Mouse (Mus musculus) layer of hippocampus, adult 9-10 months (tissue): ENCODE measurements around the gene Socs4.
A peak's percentile ranks its signal among the peaks of the same experiment; 100 is the strongest.

Experiments used
- DNase-seq: peaks from one replicate; pipeline ENCODE4 v3.0.0; 2022; ENCODE audit warnings: low spot score

Gene Socs4

DNA sequence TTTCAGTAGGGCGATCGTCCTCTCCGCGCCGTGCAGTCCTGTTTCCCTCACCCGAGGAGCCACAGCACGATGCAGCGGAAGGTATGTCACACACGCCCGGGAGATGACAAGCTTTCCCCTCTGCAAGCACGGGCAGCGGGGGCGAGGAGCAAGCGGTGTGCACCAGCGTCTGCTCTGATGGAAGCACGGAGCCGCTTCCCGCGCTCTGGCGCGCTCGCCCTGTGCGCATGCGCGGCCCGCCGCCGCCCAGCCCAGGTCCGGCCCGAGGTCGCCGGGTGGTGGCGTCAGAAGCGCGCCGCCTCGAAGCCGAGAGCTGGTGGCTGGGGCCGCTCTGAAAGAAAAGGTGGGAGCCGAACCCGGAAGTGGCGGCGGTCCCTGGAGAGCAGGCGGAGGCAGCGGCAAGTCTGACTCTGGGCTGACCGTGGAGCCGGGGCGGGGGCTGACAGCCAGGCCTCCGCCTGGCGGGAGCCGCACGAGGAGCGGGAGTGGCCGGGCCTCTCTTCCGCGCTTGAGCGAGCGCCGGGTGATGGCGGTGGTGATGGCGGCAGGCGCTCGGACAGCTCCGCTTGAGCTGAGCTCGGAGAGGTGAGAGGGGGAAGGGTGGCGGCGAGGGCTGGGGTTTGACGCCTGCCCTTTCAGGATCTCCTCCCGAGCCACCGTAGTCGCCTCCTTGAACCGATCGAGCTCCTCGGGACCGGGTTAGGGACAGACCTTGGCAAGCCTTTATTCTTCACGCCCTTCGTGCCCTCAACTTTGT, at the start of gene Socs4, which contains the start of gene Wdhd1:
TSS of gene Socs4 (plus strand) at position 295 of the 757 bp plus-strand sequence.
TSS of gene Wdhd1 (minus strand) at position 221 of the 757 bp plus-strand sequence.
- DNase-seq = peak; percentile 71

DNA sequence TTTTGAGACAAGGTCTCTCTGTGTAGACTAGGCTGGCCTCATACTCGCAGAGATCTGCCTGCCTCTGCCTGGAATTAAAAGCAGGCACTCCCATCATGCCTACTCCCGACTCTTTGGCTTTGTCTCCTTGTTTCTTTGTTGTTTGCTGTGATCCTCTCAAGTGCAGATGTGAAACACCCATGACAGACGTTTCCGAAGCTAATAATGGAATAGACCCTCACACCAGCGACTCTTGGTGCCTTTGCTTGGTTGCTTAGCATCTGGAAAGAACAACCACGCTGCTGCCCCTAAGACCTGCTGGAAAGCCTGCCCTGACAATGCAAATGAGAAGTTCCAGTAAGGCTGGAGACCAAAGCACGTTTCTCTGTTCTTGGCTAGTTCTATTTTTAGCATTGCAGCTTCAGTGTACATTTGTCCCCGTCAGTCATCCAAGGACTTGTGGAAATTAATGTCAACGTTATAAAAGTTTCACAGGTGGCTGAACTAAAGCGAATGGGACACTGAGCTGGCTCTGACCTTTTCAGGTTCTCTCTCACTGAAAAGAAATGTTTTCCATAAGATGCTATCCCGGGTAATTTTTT, 46.8 kb upstream of the Socs4 start:
- DNase-seq = no peak

DNA sequence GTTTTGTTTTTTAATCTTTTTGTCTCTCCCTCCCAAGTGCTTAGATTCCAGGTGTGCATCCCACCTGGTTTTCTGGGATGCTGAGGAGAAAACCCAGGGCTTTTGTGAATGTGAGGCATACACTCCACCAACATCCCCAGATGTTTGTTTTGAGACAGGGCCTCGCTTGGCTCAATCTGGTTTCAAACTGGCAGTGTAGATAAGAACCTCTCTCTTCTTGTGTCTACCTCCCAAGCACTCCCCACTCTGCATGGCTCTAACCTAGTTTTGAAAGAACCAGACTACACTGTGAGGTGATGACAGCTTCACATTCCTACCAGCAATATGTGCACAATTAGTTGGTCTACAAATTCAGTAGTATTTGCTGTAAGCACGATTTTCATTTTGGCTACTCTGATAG, 43.1 kb upstream of the Socs4 start:
- no peak for DNase-seq

DNA sequence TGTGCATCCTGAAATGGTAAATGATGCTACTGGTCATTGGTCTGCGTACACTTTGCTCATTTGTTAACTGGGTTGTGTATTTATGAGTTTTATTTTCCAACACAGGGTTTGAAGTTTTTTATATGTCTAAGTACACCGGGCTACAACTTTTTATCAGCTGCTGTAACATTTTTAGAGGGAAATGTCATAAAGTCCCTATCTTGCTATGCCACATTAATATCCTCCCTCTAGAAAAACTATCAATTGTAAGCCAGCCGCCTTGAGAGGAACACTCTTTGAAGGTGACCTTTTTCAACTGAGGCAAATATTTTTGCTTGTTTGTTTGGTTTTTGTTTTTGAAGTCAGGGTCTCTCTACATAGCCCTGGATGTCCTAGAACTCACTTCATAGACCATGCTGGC, 42.7 kb upstream of the Socs4 start:
- DNase-seq = no peak

DNA sequence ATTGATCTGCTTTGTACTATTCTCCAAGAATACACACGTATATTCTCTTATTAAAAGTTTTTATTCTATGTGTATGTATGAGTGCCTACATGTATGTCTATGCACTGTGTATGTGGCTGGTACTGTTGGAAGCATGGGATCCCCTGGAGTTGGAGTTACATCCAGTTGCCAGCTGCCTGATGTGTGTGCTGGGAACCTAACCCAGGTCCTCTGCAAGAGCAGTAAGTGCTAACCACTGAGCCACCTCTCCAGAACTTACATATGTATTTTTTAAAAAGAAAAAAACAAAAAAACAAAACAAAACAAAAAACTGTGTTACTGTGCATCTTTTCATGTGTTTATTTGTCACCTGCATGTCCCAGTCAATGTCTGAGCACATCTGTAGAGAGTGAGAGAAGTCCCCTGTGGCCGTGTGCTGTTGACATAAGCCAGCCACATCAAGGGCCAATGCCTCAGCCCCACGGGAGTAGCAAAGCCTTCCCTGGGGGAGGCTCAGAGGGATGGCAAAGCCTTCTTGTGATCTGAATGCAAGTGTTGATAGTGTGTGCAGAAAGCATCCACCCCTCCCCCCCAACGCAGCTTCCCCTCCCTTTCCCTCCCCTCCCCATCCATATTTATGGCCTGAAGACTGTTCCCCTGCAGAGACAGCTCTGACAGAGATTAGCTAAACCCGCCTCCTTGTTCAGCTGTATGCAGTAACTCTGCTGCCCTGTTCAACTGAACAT, 42.0 kb upstream of the Socs4 start:
- no peak for DNase-seq

DNA sequence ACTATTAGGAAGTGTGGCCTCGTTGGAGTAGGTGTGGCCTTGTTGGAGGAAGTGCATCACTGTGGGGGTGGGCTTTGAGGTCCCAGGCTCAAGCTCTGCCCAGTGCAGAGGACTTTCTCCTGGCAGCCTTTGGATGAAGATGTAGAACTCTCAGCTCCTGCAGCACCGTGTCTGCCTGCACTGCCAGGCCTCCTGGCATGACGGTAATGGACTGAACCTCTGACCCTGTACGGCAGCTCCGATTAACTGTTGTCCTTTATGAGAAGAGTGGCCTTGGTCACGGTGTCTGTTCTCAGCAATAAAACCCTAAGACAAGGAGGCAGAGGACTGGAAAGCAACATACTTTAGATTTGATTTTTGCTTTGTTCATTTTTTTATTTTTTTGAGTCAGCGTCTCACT, 40.2 kb upstream of the Socs4 start:
- DNase-seq = no peak

DNA sequence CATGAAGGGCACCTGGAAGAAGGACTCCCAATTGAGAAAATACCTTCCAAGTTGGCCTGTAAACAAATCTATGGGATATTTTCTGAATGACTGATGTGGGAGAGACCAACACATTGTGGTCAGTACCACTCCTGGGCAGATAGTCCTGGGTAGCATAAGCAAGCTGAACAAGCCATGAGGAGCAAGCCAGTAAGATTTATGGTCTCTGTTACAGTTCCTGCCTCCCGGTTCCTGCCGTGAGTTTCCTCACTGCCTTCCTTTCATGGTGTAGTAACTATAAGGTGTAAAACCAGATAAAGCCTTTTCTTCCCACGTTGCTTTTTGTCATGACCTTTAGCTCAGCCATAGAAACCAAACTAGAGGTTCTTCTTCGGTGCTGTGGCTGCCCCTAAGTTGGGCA, 39.4 kb upstream of the Socs4 start:
- no peak for DNase-seq

DNA sequence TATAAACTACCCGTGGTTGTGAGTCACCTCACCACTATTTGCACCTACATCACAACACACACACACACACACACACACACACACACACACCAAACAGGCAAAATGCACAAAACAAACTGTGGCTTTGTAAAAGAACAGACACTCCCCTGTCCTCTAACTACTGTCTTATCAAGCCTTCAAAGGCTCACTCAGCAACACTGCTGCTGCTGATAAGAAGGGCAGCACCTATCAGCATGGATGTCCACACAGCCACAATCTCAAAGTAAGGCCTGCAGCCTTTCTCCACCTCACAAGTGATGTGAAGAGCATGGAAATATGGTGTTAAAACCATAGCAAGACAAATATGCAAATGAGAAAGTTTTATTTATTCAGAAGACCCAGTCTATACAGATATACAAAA, 36.1 kb upstream of the Socs4 start:
- DNase-seq = no peak

DNA sequence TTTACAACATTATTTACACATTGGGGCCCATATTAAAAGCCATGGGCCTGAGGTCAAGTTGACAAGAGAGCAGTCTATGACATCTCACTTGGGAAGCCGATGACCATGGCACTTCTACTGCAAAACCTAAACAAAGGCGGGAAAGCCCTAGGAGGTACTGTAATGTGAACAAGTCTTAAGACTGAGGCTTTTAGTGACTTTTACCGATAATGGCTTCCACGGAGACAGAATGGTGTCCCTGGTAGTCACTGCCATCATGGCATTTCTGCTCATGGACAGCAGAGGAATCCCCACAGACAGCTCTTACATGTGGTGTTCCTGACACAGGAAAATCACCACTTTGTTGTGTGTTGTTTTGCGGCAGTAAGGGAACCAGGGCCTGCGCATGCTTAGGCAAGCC, 35.7 kb upstream of the Socs4 start:
- DNase-seq = no peak

DNA sequence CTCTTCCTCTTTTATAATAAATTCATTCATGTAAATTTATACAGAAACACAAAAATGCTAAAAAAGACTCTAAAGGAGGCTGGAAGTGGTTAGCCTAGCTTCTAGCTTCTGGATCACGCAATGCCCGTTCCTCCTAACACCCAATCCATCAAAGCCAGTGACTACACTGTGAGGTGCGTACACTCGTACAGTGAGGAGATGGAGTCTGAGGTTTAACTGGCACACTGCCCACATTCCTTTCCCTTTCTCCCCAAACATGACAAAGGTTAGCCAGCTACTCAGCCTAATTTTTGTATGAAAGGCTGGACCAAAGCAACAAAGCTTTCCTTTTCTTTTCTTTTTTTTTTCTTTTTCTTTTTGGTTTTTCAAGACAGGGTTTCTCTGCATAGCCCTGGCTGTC, 34.0 kb upstream of the Socs4 start:
- no peak for DNase-seq

DNA sequence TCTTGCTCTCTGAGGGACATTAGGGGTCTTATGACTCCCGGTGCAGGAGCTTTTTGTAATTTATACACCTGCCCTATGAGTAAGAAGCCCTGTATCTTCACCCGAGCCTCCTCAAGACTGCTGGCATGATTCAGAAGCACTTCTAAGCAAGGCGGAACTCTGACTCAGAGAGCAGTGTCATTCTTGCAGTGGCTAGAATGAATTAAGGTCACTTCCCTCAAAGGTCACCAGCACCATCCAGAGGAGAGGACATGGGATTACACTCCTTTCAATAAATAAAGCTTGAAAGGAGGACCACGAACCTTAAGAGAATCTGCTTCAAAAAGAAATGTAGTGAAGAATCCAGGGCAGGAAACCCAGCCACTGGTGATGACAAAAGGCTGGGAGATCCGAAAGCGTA, 26.9 kb upstream of the Socs4 start:
- DNase-seq = no peak

DNA sequence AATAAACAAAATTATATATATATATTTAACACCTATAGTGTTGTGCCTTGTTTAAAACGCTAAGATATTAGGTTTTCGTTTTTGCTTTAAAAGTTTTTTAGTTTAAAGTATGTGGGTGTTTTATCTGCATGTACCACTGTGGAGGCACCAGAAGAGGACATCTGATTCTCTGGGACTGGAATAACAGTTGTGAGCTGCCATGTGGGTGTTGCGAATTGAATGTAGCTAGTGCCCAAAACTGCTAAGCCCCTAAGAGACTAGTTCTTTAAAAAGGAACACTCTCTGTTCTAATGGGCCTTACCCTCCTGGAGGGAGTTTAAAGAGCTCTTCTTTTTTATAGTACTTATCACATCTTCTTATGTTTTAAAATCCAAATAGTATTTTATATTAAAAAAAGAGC, 11.9 kb upstream of the Socs4 start:
- peak; percentile 22 for DNase-seq

DNA sequence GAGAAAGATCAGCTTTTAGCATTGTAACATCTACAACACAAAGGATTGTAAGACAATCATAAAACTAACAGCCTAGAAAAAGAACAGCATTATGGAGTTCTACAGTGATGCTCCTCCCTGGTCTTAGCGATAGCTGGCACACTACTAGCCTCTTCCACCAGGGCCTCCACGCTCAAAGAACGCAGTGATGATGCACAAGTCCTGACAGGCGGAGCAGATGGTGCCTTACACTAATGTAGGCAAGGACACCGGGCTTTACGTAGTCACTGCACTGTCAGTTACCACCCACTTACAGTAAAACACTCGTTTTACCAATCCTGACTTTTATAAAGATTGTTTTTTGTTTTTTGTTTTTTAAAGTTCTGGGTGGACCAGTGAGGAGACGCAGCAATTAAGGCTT, 10.9 kb upstream of the Socs4 start:
- no peak for DNase-seq

DNA sequence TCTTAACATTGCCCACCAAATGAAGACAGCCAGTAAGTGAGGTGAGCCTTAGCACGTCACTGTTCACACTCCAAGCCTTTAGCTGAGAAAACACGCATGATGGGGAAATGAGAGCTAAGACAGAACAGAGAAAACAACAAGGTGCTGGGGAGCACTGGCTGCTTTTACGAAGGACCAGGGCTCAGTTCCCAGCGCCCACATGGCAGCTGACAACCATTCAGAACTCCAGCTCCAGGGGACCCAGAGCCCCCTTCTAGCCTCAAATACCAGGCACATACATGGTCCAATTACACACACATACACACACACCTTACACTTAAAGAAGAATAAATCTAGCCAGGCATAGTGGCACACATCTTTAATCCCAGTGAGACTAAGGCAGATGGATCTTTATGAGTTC, 7.7 kb upstream of the Socs4 start:
- no peak for DNase-seq

DNA sequence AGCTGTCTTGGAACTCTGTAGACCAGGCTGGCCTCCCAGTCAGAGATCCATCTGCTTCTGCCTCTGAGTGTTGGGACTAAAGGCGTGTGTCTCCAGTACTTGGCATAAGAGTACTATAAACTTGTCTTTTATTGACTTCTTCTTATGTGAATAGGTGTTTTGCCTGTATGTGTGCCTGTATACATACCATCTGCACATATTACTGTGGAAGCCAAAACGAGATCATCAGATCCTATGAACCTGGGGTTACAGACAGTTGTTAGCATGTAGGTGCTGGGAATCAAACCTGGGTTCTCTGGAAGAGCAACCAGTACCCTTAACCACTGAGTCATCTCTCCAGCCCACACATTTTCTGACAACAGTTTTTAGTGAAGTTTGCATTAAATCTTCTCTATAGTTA, 7.0 kb upstream of the Socs4 start:
- no peak for DNase-seq

DNA sequence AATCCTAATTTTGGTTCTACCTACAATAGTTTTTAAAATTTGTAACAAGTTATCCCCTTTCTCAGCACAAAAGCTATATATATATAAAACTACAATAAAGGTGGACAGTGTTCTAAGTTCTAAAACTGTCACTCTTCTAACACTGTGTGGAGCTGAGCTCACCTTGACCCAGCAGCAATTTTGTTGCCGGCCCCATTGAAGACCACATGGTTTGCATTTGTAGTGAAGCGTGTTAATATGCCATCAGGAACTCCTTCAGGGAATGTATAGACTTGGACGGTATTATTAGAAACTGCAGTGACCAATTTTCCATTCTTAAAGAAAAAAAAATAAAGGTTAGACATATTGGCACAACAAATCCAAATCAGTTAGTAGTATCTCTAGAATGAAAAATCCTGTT, 3.0 kb upstream of the Socs4 start:
- DNase-seq = no peak

DNA sequence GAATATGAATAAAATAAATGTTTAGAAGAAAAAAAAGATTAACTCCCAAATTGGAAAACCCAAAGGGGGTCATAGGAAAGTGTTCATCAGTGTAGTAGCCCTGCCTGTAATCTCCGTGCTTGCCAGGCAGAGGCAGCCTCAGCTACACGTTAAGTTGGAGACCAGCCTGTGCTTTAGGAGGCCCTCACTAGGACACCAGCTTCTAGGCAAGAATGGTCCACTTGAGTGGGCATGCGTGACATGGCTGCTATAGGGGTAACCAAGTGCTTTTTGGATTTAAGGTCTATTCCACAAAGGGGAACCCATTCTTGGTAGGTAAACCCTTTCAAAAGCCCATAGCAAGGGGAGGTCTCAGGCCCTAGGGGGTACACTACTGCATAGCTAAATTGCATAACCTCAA, 1.3 kb upstream of the Socs4 start:
- DNase-seq = no peak

DNA sequence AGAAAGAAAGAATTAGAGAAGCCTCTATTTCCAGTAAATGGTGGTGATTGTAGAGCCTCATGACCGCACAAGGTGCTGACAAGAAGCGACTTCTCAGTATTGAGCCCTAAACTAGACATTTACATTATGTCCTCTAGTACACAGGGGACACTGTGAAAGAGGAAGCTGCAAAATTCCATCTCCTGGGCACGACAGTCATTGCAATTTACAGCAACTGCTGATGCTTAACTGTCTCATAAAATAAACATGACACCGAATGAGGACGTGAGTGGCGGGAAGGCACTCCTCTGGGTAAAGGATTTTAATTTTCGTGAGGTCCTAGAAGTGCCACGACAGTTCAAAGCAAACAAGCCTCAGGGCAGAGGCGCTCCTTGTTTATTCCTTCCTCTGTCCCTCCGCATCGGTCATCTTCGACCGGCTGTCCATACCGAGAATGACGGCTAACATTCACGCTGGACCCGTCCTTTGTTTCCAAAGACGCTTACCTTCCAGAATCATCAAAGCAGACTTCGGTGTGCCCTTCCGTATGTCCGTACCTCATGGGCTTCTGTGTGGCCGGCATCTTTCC, 611 bp upstream of the Socs4 start:
- DNase-seq = no peak

DNA sequence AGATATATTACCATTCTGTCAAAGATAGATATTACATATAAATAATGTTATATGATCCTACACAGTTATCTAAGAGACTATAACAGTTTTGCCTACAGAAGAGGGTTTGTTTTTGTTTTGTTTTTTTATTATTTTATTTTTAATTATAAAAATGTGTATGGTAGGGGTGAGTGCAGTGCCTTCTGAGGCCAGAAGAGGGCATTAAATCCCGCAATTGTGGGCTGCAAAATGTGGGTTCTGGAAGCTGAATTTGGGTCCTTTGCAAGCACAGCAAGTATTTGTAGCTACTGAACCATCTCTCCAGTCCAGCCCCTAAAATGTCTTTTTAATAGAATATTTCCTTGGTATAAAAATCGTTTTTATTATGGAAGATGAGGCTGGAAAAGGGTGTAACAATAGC, 2.3 kb downstream of the Socs4 start:
- no peak for DNase-seq

DNA sequence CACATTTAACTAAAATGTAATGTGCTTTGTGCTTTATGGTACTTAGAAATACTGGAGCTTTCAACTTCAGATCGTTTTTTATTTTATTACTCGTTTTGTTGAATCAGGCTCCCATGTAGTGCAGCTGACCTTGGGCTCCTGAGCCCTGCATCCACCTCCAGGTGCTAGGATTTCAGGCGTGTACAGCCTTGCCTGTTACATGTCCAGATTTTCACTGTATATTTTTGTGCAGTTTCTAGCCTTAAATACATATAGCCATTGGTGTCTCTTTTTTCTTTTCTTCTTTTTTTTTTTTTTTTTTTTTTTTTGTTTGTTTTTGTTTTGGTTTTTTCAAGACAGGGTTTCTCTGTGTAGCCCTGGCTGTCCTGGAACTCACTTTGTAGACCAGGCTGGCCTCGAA, 4.8 kb downstream of the Socs4 start:
- no peak for DNase-seq

DNA sequence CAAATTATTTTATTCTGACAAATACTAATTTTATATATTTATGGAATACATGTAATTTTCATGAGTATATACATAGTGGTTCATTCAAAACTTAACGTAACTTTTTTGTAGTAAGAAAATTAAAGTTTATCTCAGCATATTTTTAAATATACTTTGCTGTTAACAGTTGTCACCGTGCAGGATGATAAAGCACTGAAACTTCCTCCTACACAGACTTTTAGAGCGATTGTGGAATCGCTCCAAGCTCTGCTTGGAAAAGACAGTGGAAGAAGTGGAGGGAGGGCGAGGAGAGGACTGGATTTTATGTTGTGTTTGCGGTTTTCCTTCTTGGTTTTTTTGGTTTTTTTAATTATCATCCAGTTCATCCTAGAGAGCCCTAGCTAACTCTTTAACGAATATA, 6.8 kb downstream of the Socs4 start:
- DNase-seq = no peak

DNA sequence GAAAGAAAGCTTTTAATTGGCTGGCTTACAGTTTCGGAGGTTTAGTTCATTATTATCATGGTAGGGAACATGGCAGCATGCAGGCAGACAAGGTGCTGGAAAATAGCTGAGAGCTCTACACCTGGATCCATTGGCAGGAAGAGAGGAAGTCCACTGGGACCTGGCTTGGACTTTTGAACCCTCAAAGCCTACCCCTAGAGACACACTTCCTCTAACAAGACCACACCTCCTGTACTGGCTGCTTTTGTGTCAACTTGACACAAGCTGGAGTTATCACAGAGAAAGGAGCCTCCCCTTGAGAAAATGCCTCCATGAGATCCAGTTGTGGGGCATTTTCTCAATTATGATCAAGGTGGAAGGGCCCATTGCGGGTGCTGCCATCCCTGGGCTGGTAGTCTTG, 8.5 kb downstream of the Socs4 start:
- no peak for DNase-seq

DNA sequence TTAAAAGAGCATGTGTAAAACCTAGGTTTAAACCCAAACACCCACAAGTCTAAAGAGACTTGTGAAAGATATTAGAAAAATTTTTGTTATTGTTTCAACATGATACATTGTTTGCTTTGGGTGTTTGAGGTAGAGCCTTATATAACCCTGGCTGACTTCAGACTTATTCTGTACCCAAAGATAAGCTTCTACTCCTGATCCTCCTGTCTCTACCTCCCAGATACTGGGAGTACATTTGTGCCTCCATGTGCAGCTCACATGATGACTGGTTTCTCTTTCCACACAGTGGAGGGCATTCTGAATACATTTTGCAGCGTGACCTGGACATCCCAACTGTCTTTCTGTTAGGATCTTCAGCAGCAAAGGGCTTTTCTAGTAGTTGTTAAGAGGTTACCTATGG, 9.5 kb downstream of the Socs4 start:
- DNase-seq = no peak
